Mouse (Mus musculus) neural tube, embryonic 14.5 days (tissue): Measurements from ENCODE around the gene Lmntd1. TPM values are rescaled to one million over a fixed set of nuclear protein-coding genes. Genes with fewer than 3 reads are reported as not detected.

Experiments
- ATAC-seq: fragments of 200-750 bp; cut with Nextera tagmentation; 2 replicates; pipeline ENCODE4 v1.8.0; 2017; ENCODE audit warnings: low read depth, mild to moderate bottlenecking, moderate TSS enrichment, moderate library complexity
- H3K27ac ChIP-seq: fragments of 300-500 bp; sonication (generic); 2 replicates; pipeline ENCODE4 v1.5.1; 2014; ENCODE audit warnings: low read depth, mild to moderate bottlenecking, control low read depth, low read length, moderate library complexity, mixed read lengths
- H3K27me3 ChIP-seq: fragments of 300-500 bp; sonication (generic); 2 replicates; pipeline ENCODE4 v1.6.1; 2014; ENCODE audit warnings: low read length; ENCODE audit not compliant: control insufficient read depth, insufficient read depth
- H3K36me3 ChIP-seq: fragments of 300-500 bp; sonication (generic); 2 replicates; pipeline ENCODE4 v1.6.1; 2014; ENCODE audit warnings: low read length, mixed read lengths; ENCODE audit not compliant: control insufficient read depth, insufficient read depth
- H3K4me1 ChIP-seq: fragments of 300-500 bp; sonication (generic); 2 replicates; pipeline ENCODE4 v1.6.1; 2014; ENCODE audit warnings: low read length; ENCODE audit not compliant: control insufficient read depth, insufficient read depth
- H3K4me2 ChIP-seq: fragments of 300-500 bp; sonication (generic); 2 replicates; pipeline ENCODE4 v1.6.1; 2014; ENCODE audit warnings: mild to moderate bottlenecking, low read depth, low read length, control low read depth
- H3K4me3 ChIP-seq: fragments of 300-500 bp; sonication (generic); 2 replicates; pipeline ENCODE4 v1.5.1; 2014; ENCODE audit warnings: low read depth, low read length, control low read depth, mixed read lengths
- H3K9ac ChIP-seq: fragments of 300-500 bp; sonication (generic); replicated peaks from 2 replicates; pipeline ENCODE4 v1.6.1; 2014; ENCODE audit warnings: low read depth, mild to moderate bottlenecking, control low read depth, low read length, mixed read lengths
- H3K9me3 ChIP-seq: fragments of 300-500 bp; sonication (generic); 2 replicates; pipeline ENCODE4 v1.6.1; 2016; ENCODE audit warnings: low read length; ENCODE audit not compliant: control insufficient read depth
- WGBS: fragments of 180-500 bp; shearing (Covaris S2); extraction: QIAGEN DNeasy Blood & Tissue Kit; methylation state at CpG from one replicate; pipeline ENCODE4 v1.1.7; 2014; 5-methylcytosine and 5-hydroxymethylcytosine counted together
- polyA plus RNA-seq: library from polyadenylated mRNA; unstranded; fragments of >200 nt; fragmentation: Nextera tagmentation; extraction: Ambion mirVana; gene quantifications from 2 replicates; pipeline ENCODE4 v1.2.1, GENCODE M21; 2014

Gene Lmntd1
- polyA plus RNA-seq, 1 experiment from 2014 or later = 0.16 TPM

- no peak for ATAC-seq
- Histone ChIP-seq H3K9ac (no peak overlapping the region), H3K4me2 (no peak overlapping the region), H3K27me3 (no peaks in the 10 kb centered on the region), H3K4me1 (no peaks in the 10 kb centered on the region), H3K9me3 (no peaks in the 10 kb centered on the region), H3K4me3 (no peak overlapping the region), H3K27ac (no peak overlapping the region), H3K36me3 (no peaks in the 10 kb centered on the region)
- 67% methylated on average over 18 of the region's 18 CpGs for WGBS
Measured at GRCm38 (mm10) chr6:145441416-145442110, 172.6 kb downstream of the Lmntd1 start.

- 91% methylated on average over 5 of the region's 5 CpGs for WGBS
- ATAC-seq = no peak
- Histone ChIP-seq H3K9ac (no peak overlapping the region), H3K27ac (no peak overlapping the region), H3K4me1 (no peaks in the 10 kb centered on the region), H3K27me3 (no peaks in the 10 kb centered on the region), H3K4me2 (no peak overlapping the region), H3K36me3 (no peaks in the 10 kb centered on the region), H3K4me3 (no peak overlapping the region), H3K9me3 (no peaks in the 10 kb centered on the region)
Measured at GRCm38 (mm10) chr6:145438851-145439250, 175.3 kb downstream of the Lmntd1 start.

DNA sequence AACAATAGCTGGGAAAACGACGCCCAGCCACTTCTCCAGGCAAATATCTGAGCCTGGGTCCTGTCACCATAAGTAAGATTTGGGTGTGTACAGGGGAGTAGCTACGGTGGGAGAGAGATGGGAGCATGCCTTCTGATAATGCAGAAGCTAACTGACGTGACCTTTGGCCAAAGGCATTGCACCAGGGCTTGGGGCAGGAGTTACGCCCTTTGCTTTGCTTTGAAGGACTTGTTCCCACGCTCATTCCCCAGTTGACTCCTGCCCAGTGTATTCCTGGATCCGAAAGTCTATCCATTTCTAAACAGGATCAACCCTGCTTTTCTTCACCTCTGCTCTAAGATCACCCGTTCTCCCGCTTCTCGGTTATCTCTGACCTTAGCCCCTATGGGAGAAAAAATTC lies 178.4 kb downstream of the Lmntd1 start:
- WGBS = 84% methylated on average over 10 of the region's 10 CpGs
- H3K36me3 ChIP-seq = no peaks in the 10 kb centered on the region
- no peak overlapping the region for H3K27ac ChIP-seq
- no peaks in the 10 kb centered on the region for H3K4me1 ChIP-seq
- no peak overlapping the region for H3K4me3 ChIP-seq
- H3K9ac ChIP-seq = no peak overlapping the region
- H3K27me3 ChIP-seq = no peaks in the 10 kb centered on the region
- no peak for ATAC-seq
- H3K9me3 ChIP-seq = no peaks in the 10 kb centered on the region
- H3K4me2 ChIP-seq = no peak overlapping the region

- Histone ChIP-seq H3K36me3 (no peaks in the 10 kb centered on the region), H3K4me1 (no peaks in the 10 kb centered on the region), H3K4me2 (no peak overlapping the region), H3K27me3 (no peaks in the 10 kb centered on the region), H3K9ac (no peak overlapping the region), H3K4me3 (no peak overlapping the region), H3K9me3 (no peaks in the 10 kb centered on the region), H3K27ac (no peak overlapping the region)
- 91% methylated on average over 1 of the region's 1 CpGs for WGBS
- no peak for ATAC-seq
Measured at GRCm38 (mm10) chr6:145435156-145435555, 179.0 kb downstream of the Lmntd1 start.

DNA sequence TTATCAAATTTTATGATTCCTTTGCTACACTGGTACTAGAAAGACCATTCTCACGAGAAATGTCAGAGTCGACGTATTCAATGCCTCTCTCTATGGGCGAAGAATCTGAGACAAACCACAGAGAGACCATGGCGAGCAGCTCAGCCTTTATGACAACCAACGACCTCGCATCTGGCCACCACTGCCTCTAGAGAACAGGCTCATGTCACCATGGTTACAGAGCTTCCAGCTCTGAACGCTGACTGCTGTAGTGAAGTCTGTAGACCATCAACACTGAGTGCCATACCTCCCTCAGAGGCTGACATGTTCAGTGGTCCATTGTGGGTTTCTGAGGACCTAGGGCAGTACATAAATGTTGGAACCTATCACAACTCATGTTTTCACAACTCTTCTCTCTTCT lies 180.2 kb downstream of the Lmntd1 start:
- 73% methylated on average over 8 of the region's 8 CpGs for WGBS
- Histone ChIP-seq H3K9me3 (no peaks in the 10 kb centered on the region), H3K4me1 (no peaks in the 10 kb centered on the region), H3K9ac (no peak overlapping the region), H3K36me3 (no peaks in the 10 kb centered on the region), H3K27ac (no peak overlapping the region), H3K4me3 (no peak overlapping the region), H3K4me2 (no peak overlapping the region), H3K27me3 (no peaks in the 10 kb centered on the region)
- ATAC-seq = no peak

DNA sequence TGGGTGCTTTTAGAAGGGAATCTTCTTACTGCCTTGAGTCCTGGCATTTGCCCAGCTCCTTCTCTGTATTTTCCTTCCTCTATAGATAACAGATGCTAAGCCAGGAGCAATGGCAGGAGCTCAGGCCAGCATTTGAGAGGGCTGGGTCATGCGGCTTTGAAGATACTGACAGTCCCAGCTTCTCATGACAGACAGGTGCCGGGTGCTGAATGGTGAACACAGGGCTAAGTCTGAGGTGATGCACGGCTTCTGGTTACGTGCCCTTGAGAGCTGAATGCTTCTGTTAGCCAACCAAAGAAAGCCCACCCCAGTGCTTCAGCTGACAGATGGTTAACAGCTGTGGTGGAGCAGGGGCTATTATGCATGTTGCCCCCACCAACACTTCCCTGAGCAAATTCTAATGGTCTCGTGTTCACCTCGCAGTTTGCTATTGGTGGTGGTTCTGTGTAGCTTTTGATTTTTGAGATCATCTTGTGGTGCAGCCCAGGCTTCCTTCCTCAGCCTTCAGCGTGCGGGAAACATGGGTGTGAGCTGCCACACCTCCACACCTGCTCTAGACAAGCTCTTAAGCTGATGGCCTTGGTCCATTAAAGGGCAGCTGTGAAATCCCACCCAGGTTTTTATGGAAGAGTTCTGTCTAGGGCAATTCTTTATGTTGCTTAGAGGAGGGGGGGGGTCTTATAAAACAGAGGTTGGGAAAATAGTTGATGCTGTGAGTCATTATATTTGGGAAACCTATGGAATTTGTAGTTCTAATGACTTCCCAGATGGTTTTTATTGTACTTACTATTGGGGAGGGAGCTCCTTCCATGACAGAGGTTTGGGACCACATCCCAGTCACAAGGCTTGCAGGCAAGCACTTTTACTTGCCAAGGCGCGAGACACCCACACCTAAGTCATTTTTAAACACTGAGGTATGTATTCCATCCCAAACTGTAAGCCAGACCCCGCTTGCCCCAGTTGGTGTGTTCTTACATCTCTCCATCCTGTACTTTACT lies 181.1 kb downstream of the Lmntd1 start:
- Histone ChIP-seq H3K4me1 (no peaks in the 10 kb centered on the region), H3K4me2 (no peak overlapping the region), H3K27ac (no peak overlapping the region), H3K4me3 (no peak overlapping the region), H3K9ac (no peak overlapping the region), H3K27me3 (no peaks in the 10 kb centered on the region), H3K36me3 (no peaks in the 10 kb centered on the region), H3K9me3 (no peaks in the 10 kb centered on the region)
- 69% methylated on average over 11 of the region's 11 CpGs for WGBS
- ATAC-seq = no peak; the same call in 1 of the 2 replicates

DNA sequence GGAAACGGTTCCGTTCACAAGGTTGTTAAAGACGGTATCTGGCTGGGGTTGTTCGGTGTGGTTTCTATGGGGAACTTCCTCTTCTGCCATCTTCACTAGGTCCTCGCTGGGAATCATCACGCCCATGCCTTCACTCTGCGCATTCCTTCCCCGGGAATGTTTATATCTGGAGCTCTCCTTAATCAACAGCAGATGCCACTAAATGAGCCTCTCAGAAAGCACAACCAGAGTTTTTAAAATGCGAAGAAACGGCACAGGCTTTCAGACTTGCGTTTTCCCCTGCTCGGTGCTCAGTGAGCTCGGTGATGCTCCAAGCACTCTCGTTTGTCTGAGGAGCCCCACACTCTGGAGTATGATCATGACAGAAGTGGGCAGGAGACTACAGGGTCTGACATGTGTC lies 182.4 kb downstream of the Lmntd1 start:
- WGBS = 85% methylated on average over 14 of the region's 14 CpGs
- Histone ChIP-seq H3K9ac (no peak overlapping the region), H3K27ac (no peak overlapping the region), H3K4me1 (no peaks in the 10 kb centered on the region), H3K4me2 (no peak overlapping the region), H3K27me3 (no peaks in the 10 kb centered on the region), H3K9me3 (no peaks in the 10 kb centered on the region), H3K4me3 (no peak overlapping the region), H3K36me3 (no peaks in the 10 kb centered on the region)
- ATAC-seq = no peak

DNA sequence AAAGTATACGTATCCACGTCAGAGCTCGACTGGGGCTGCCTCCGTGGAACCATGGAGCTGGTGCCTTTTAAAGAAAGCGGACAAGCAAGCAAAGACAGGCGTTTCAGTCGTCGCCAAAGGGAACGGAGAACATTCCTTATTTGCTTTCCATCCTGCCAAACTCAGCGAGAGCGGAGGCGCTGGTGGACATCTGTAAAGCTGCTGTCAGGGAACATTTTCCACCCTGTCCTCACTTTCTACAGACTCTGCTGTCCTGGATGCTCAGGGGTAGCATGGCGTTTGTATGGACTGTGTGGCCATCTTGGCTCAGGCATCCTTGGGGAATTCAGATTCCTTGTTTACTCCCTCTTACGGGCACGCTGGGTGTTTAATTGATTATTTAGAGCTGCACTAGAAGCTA lies 186.7 kb downstream of the Lmntd1 start:
- no peaks in the 10 kb centered on the region for H3K9me3 ChIP-seq
- 77% methylated on average over 15 of the region's 15 CpGs for WGBS
- H3K9ac ChIP-seq = no peak overlapping the region
- no peak overlapping the region for H3K4me2 ChIP-seq
- no peaks in the 10 kb centered on the region for H3K4me1 ChIP-seq
- H3K36me3 ChIP-seq = no peaks in the 10 kb centered on the region
- H3K4me3 ChIP-seq = no peak overlapping the region
- no peak for ATAC-seq
- H3K27ac ChIP-seq = no peak overlapping the region
- H3K27me3 ChIP-seq = no peaks in the 10 kb centered on the region

- Histone ChIP-seq H3K4me2 (no peak overlapping the region), H3K9ac (no peak overlapping the region), H3K4me3 (no peak overlapping the region), H3K4me1 (no peaks in the 10 kb centered on the region), H3K36me3 (no peaks in the 10 kb centered on the region), H3K9me3 (no peaks in the 10 kb centered on the region), H3K27me3 (no peaks in the 10 kb centered on the region), H3K27ac (no peak overlapping the region)
- no peak for ATAC-seq
- WGBS = 67% methylated on average over 10 of the region's 10 CpGs
Measured at GRCm38 (mm10) chr6:145426501-145426900, 187.6 kb downstream of the Lmntd1 start.
